Mouse (Mus musculus): Measurements from ENCODE around the gene Sdc4. TPM values are rescaled to one million over a fixed set of nuclear protein-coding genes. Genes with fewer than 3 reads are reported as not detected.
A peak's percentile ranks its signal among the peaks of the same experiment; 100 is the strongest.

The Sdc4 gene
- 55.0 and 63.3 TPM in 2 replicates for polyA plus RNA-seq (2015; fragmentation: Nextera tagmentation; extraction: Ambion mirVana)

GRCm38 (mm10) chr2:164443460-164444000, at the start of gene Sdc4:
TSS of gene Sdc4 (minus strand) at chr2:164443887.
- ATAC-seq (ENCODE audit: insufficient read depth) = no peak
- Histone ChIP-seq H3K9me3 (replicated peaks) (no peaks in the 10 kb centered on the region), H3K4me1 (replicated peaks) (peaks cover 5% of the 10 kb centered on the region), H3K4me2 (peak within 1 kb of the TSS; percentile 55), H3K4me3 (replicated peaks) (peak within 1 kb of the TSS; percentile 52), H3K27ac (replicated peaks) (peak within 1 kb of the TSS; percentile 45), H3K36me3 (replicated peaks) (no peaks in the 10 kb centered on the region), H3K27me3 (peaks cover 54% of the 10 kb centered on the region), H3K9ac (peak within 1 kb of the TSS; percentile 51)
- WGBS (ENCODE audit: insufficient replicate concordance) = 9% methylated on average over 18 of the region's 18 CpGs

DNA sequence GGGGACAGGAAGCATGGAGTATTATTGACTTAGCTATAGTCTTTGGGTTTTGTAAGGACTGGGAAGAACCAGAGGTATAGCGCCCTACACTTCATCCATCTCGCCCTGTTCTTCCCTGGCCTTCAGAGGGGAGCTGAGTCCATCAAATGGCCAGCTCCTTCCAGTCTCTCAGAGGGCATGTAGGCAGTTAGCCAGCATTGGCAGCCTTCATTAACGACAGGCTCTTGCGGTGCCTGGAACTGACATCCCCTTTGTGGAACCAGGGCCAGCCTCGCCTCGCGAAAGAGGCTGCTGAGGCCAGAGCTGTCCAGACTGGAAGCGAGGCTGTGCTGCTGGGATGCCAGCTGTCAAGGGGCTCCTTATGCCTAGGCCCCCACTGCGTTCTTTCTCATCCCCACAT, 44.1 kb upstream of the Sdc4 start:
- no peak for ATAC-seq (ENCODE audit: insufficient read depth)

GRCm38 (mm10) chr2:164487115-164487527, 43.4 kb upstream of the Sdc4 start:
- ATAC-seq (ENCODE audit: insufficient read depth) = no peak
- 13% methylated on average over 11 of the region's 11 CpGs for WGBS (ENCODE audit: insufficient replicate concordance)
- H3K27ac ChIP-seq (replicated peaks) = no peak overlapping the region
- H3K4me2 ChIP-seq = peak overlapping the region; percentile 72
- peaks cover 50% of the 10 kb centered on the region for H3K27me3 ChIP-seq
- peaks cover 5% of the 10 kb centered on the region; the same call in 1 of the 2 replicates for H3K4me1 ChIP-seq (replicated peaks)
- H3K36me3 ChIP-seq (replicated peaks) = no peaks in the 10 kb centered on the region; the same call in 1 of the 2 replicates
- no peak overlapping the region for H3K9ac ChIP-seq
- H3K9me3 ChIP-seq (replicated peaks) = no peaks in the 10 kb centered on the region
- peak overlapping the region; percentile 59 for H3K4me3 ChIP-seq (replicated peaks)

More for the DNA sequence above, 44.1 kb upstream of the Sdc4 start:
- H3K9ac ChIP-seq = no peak overlapping the region
- H3K27ac ChIP-seq (replicated peaks) = no peak overlapping the region
- H3K4me3 ChIP-seq (replicated peaks) = no peak overlapping the region
- H3K27me3 ChIP-seq = peaks cover 50% of the 10 kb centered on the region
- peaks cover 5% of the 10 kb centered on the region; the same call in 1 of the 2 replicates for H3K4me1 ChIP-seq (replicated peaks)
- no peak overlapping the region for H3K4me2 ChIP-seq
- no peaks in the 10 kb centered on the region for H3K9me3 ChIP-seq (replicated peaks)
- WGBS (ENCODE audit: insufficient replicate concordance) = 45% methylated on average over 9 of the region's 9 CpGs
- H3K36me3 ChIP-seq (replicated peaks) = no peaks in the 10 kb centered on the region; the same call in 1 of the 2 replicates

DNA sequence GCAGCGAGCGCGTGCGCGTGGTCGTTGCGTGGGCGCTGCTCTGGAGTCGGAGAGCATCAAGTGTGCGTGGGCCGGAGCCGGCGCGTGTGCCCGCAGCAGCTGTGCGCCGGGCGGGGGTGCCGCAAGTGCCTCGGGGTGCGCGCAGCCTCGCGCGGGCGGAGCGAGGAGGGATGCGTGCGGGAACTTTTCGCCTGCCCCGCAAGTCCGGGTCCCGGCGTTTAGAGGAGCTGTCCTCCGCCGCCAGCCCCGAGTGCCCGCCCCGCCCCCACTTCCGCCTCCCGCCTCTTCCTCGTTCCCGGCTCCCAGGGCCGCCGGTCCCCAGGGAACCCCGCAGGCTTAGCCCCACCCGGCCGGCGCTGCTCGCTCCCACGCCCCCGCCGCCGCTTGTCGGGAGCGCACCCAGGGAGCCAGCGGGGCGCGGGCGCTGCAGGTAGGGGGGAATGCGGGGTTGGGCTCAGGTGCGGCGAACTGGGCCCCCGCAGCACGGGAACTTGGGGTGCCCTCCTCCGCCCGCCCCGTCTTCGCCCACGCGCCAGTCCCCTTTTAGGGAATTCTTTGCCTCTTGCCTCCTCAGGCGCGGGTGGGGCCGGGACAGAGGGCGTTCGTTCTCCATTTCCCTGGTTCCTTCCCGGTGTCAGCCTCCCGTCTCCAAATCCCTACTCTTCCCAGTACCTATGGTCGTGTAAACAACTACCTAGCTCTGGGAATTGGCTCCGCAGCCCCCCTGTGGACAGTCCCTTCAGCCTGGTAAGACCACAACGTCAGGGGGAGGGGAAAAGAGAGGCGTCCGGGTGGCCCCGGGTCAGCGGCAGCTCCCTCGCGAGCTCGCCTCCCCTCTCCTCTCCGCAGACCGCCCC, 42.8 kb upstream of the Sdc4 start:
- Histone ChIP-seq H3K4me1 (replicated peaks) (peaks cover 5% of the 10 kb centered on the region; the same call in 1 of the 2 replicates), H3K4me3 (replicated peaks) (peak overlapping the region; percentile 59), H3K27ac (replicated peaks) (no peak overlapping the region), H3K27me3 (peaks cover 50% of the 10 kb centered on the region), H3K9ac (no peak overlapping the region), H3K4me2 (peak overlapping the region; percentile 72), H3K36me3 (replicated peaks) (no peaks in the 10 kb centered on the region; the same call in 1 of the 2 replicates), H3K9me3 (replicated peaks) (no peaks in the 10 kb centered on the region)
- peak; percentile 40 for ATAC-seq (ENCODE audit: insufficient read depth)
- WGBS (ENCODE audit: insufficient replicate concordance) = under 1% methylated on average over 86 of the region's 90 CpGs

GRCm38 (mm10) chr2:164485681-164486257, 42.1 kb upstream of the Sdc4 start, which contains the start of gene Dbndd2:
TSS of gene Dbndd2 (plus strand) at chr2:164486106.
- Histone ChIP-seq H3K27ac (replicated peaks) (no peak within 1 kb of the TSS), H3K9me3 (replicated peaks) (no peaks in the 10 kb centered on the region), H3K4me2 (peak within 1 kb of the TSS; percentile 72), H3K4me1 (replicated peaks) (peaks cover 5% of the 10 kb centered on the region; the same call in 1 of the 2 replicates), H3K9ac (no peak within 1 kb of the TSS), H3K27me3 (peaks cover 50% of the 10 kb centered on the region), H3K4me3 (replicated peaks) (peak within 1 kb of the TSS; percentile 59), H3K36me3 (replicated peaks) (no peaks in the 10 kb centered on the region; the same call in 1 of the 2 replicates)
- 5% methylated on average over 26 of the region's 26 CpGs for WGBS (ENCODE audit: insufficient replicate concordance)
- ATAC-seq (ENCODE audit: insufficient read depth) = 0 out of 2 replicates have a peak, but pooled peaks have one; percentile 35

GRCm38 (mm10) chr2:164473624-164474023, 29.9 kb upstream of the Sdc4 start, which contains the start of gene Trp53tg5:
TSS of gene Trp53tg5 (minus strand) at chr2:164473724.
- Histone ChIP-seq H3K4me2 (no peak within 1 kb of the TSS), H3K9me3 (replicated peaks) (no peaks in the 10 kb centered on the region), H3K27me3 (no peaks in the 10 kb centered on the region), H3K27ac (replicated peaks) (no peak within 1 kb of the TSS), H3K4me1 (replicated peaks) (no peaks in the 10 kb centered on the region), H3K9ac (no peak within 1 kb of the TSS), H3K4me3 (replicated peaks) (no peak within 1 kb of the TSS), H3K36me3 (replicated peaks) (0 out of 2 replicates have a peak, but pooled peaks cover 6% of the 10 kb centered on the region)
- WGBS (ENCODE audit: insufficient replicate concordance) = 69% methylated on average over 6 of the region's 6 CpGs
- no peak for ATAC-seq (ENCODE audit: insufficient read depth)

- no peak overlapping the region for H3K4me2 ChIP-seq
- no peaks in the 10 kb centered on the region for H3K27me3 ChIP-seq
- WGBS (ENCODE audit: insufficient replicate concordance) = 21% methylated on average over 10 of the region's 10 CpGs
- H3K4me1 ChIP-seq (replicated peaks) = peaks cover 5% of the 10 kb centered on the region
- H3K9ac ChIP-seq = no peak overlapping the region
- H3K27ac ChIP-seq (replicated peaks) = no peak overlapping the region
- H3K36me3 ChIP-seq (replicated peaks) = peaks cover 7% of the 10 kb centered on the region
- ATAC-seq (ENCODE audit: insufficient read depth) = no peak
- H3K4me3 ChIP-seq (replicated peaks) = no peak overlapping the region
- H3K9me3 ChIP-seq (replicated peaks) = no peaks in the 10 kb centered on the region
Measured at GRCm38 (mm10) chr2:164470254-164470653, 26.6 kb upstream of the Sdc4 start.

GRCm38 (mm10) chr2:164466787-164467186, 23.1 kb upstream of the Sdc4 start:
- Histone ChIP-seq H3K27ac (replicated peaks) (no peak overlapping the region), H3K9ac (no peak overlapping the region), H3K4me2 (no peak overlapping the region), H3K4me3 (replicated peaks) (no peak overlapping the region), H3K9me3 (replicated peaks) (no peaks in the 10 kb centered on the region), H3K4me1 (replicated peaks) (peaks cover 17% of the 10 kb centered on the region), H3K36me3 (replicated peaks) (peaks cover 22% of the 10 kb centered on the region), H3K27me3 (no peaks in the 10 kb centered on the region)
- WGBS (ENCODE audit: insufficient replicate concordance) = 47% methylated on average over 5 of the region's 5 CpGs
- peak; percentile 50; the same call in 1 of the 2 replicates for ATAC-seq (ENCODE audit: insufficient read depth)

GRCm38 (mm10) chr2:164465161-164465560, 21.5 kb upstream of the Sdc4 start:
- no peak overlapping the region for H3K4me3 ChIP-seq (replicated peaks)
- H3K27me3 ChIP-seq = no peaks in the 10 kb centered on the region
- no peak for ATAC-seq (ENCODE audit: insufficient read depth)
- H3K4me1 ChIP-seq (replicated peaks) = peaks cover 22% of the 10 kb centered on the region
- no peak overlapping the region for H3K27ac ChIP-seq (replicated peaks)
- peaks cover 22% of the 10 kb centered on the region for H3K36me3 ChIP-seq (replicated peaks)
- no peaks in the 10 kb centered on the region for H3K9me3 ChIP-seq (replicated peaks)
- H3K9ac ChIP-seq = no peak overlapping the region
- no peak overlapping the region for H3K4me2 ChIP-seq

- peak within 1 kb of the TSS; percentile 80 for H3K9ac ChIP-seq
- peaks cover 4% of the 10 kb centered on the region; the same call in 1 of the 2 replicates for H3K27me3 ChIP-seq
- H3K4me1 ChIP-seq (replicated peaks) = peaks cover 29% of the 10 kb centered on the region
- H3K9me3 ChIP-seq (replicated peaks) = no peaks in the 10 kb centered on the region
- H3K4me2 ChIP-seq = peak within 1 kb of the TSS; percentile 89
- WGBS (ENCODE audit: insufficient replicate concordance) = under 1% methylated on average over 79 of the region's 79 CpGs
- peak within 1 kb of the TSS; percentile 89 for H3K4me3 ChIP-seq (replicated peaks)
- H3K27ac ChIP-seq (replicated peaks) = peak within 1 kb of the TSS; percentile 76
- H3K36me3 ChIP-seq (replicated peaks) = peaks cover 22% of the 10 kb centered on the region
- peak; percentile 95 for ATAC-seq (ENCODE audit: insufficient read depth)
Measured at GRCm38 (mm10) chr2:164460745-164461551, 17.3 kb upstream of the Sdc4 start, which contains the start of gene Gm20458. TSS of gene Gm20458 (plus strand) at chr2:164460967.

All from liver, embryonic 15.5 days (tissue).